Mouse (Mus musculus) fat pad, adult 2 months (tissue): ENCODE data around the gene Fosl2.
"Not testable (repeated sequence)": the region's sequence is repeated elsewhere in the genome, so short reads cannot be mapped to it uniquely, and the experiment has no call there.

Source experiments
- DNase-seq: peaks from one replicate; pipeline ENCODE4 v3.0.0-alpha.2; 2011; ENCODE audit warnings: low read depth, low spot score; ENCODE audit errors: extremely low read depth

The Fosl2 gene

DNA sequence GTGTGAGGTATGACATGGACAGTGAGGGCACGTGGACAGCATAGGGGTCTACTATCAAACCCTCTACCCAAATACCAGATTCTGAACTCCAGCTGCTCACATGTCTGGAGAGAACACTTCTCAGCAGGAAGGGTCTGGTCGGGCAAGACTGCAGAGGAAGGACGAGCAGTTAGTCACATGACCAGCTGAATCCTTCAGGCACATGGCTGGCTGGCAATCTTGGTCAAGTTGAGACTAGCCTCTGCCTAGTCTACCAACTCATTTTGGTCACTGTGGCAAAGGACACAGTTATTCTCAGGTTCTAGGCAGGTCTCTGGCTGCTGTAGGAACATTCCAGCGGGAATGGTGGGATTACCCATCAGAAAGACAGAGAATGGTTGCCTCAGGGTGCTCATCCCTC is 42.1 kb downstream of the Fosl2 start:
- peak; percentile 68 for DNase-seq

DNA sequence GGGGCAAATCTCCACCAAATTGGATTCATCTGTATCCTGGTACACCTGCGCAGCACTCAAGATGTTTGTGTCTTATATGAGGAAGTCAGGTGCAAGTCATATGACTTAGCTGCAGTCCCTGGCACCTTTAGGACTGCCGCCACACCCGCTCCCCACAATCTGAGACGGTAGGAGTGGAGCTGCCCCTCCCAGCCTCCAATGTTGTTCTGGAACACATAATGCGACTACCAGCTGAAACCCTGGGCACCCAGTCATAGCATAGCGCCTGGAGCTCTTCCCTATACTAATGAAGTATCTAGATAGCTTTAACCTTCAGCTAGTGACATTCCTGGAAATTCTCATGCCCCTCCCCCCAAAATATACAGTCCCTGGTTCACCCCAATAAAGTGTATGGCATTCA is 43.1 kb downstream of the Fosl2 start:
- DNase-seq, result not testable (repeated sequence)

DNA sequence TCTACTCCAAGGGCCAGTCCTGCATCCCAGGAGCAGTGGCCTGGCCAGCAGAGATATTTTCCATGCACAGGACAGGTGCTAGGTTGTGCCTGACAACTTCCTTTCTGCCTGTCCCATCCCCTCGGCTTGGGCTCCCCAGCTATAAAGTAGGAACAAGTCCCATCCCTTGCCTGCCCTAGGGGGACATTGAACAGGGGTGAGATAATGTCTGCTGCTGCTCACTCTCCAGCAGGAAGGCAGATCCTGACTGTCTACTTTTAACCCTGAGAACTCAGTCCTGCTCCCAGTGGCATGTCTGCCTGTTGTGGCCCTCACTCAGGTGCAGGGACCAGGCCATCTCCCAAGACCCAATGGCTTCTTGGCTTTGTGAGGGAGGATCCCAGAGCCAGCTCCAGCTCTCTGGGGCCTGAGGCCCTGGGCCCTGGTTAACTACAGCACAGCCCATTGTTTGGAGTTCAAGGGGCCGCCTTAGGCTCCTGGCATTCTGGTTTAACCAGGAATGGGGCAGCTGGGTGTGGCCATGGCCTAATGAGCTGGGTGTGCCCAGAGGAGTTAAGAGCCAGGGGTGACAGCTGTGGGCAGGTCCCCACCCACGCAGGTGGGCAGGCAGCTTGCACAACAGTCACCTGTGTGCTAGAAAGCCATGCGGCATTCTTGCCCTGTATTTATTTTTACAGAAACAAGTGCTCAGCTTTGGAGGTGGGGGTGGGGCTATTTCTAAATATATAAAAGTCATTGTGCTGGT is 47.5 kb downstream of the Fosl2 start:
- DNase-seq, result peak; percentile 98

DNA sequence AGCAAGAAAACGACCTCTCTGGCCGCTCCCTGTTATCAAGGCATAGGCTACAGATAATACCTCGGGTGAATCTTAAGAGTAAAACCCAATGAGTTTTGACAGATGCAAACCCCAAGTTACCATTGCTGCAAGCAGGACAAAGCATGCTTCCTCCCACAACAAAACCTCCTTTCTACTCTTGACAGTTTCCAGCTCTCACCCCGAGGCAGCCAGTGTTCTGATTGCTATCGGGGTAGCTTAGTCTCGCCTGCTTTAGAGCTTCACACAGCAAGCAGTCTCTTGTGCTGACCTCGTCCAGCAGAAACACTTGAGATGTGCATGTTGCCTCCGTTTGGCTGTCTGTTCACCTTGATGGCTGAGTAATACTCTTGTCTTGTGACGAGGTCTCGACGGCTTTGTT is 52.1 kb downstream of the Fosl2 start:
- DNase-seq, result peak; percentile 98

DNA sequence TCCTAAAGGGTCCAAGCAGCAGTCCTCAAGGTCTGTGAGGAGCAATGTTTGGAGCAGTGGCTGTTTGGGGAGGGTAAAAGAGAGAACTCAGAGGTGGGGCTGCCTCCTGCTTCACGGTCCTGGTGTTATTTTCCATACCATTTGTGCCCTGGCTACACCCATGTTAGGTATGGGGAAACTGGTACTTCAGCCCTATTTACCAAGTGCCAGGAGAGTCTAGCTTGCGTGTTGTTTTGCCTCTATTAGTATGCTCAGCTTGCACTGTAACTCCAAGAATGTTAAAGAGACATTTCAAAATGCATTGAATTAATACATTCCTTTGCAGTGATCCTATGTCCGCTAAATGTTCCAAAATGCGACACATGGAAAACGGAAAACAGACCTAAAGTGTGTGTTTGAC is 55.7 kb downstream of the Fosl2 start:
- no peak for DNase-seq

DNA sequence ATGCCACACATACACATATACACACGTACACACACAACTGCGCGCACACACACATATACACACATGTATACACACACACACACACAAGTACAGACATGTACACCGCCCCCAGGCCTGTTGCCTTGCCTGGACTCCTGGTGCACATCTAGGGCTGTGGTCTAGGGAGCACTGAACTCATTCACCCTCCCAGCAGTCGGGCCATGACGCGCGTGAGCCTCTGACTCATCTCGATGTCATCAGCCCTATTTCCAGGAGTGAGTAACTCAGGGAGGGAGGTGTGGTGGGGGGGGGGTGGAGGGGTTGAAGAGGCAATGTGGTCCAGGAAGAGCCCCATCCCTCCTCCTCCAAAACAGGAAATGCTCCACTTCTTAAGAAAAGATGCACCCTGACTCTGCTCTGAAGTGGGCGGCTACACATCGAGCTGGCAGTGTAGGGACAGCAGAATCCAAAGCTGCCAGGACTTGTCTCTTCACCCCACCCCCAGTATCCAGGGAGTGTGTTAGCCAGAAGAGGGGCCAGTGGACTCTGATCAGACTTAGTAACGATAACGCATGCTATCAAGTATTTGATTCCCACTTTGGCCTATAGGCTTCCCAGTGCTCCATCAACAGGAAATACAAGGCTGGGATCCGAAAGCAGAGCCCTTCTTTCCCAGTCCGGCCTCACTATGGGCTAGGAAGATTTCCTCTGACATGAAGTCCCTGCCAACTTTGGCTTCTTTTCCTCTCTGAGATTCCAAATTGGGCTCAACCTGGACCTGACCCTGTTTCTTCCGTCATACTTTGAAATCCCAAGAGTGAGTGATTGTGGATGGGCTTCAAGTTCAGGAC is 56.6 kb downstream of the Fosl2 start:
- DNase-seq, result no peak

DNA sequence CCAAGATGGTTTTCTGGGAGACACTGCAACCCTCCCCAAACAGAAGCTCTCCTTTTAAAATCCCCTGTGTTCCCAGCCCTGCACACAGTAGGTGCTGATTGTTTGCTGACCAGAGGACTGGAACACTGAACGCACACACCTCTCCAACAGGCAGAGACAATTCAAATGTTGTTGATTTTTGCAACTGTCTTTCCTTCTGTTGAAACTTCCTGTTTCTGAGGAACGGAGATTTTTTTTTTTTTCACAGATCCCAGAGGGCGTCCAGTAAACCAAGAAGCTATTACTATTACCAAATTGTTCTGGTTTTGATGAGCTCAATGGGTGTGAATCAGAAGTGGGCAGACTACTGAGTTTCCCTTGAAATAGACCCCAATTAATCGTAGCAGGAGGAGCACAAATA is 58.6 kb downstream of the Fosl2 start:
- DNase-seq, result no peak

DNA sequence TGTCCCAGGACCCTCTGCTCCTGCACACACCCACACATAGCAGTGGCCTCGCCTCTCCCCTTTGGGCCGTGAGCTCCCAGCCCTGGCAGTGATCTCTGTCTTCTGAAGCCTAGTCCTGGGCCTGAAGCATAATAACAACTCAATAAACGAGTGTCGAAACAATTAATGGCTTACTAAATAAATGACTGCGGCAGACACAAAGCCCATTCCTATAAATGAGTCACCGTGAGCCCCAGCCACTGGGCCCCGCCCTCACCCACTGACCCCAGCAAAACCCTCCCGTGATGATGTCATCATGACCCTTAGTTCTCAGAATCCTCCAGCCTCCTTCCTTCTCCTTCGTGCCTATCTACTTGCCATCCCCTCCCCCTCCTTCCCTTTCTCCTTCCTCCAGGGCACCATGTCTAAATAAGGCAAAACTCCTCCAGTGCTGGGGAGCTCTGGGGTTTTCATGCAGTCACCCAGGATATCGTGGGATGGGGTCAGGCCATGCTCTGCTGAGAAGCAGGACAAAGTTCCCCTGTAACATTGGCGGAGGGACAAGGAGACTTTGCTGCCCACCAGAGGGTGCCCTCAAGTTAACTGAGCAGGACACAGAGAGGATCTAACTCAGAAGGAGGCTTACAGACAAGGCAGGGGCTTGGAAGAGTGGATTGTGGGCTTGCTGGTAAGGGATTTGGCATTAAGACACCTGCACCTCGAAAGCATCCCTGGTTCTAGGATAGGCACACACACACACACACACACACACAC is 60.4 kb downstream of the Fosl2 start:
- no peak for DNase-seq

DNA sequence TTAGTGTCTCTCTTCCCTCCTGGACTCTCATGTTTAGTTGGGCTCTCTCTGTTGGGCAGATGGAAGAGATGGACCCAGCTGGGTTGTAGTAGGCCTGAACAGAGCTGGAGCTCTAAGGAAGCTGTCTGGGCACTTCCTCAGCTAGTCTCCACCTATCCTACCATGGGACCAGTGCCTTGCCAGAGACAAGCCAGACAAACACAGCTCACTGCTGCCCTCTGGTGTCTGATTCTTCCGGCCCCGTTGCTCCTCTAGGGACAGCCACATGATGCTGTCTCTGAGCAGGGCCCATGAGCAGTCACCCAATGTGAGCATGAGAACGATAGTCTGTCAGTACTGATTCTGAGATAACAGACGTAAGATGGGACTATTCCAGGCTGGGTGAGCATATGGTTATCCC is 62.1 kb downstream of the Fosl2 start:
- DNase-seq, result no peak

DNA sequence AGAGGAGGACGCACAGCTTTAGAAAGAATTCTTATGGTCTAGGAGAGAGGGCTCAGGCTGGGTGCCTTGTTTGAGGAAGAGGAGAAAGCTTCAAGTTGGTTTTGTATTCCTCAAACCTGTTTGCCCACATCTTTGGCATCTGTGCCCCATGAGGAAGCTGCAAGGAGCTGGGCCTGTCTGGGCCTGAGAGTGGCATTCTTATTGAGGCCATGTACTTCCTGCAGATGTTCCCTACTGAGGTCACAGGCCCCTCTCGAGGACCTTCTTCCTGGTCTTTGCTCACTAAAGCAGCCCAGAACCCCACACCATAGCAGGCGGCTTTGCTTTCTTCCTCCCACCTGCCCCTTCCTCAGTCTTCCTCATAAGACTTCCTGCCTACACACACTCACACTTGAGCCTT is 63.5 kb downstream of the Fosl2 start:
- peak; percentile 80 for DNase-seq

DNA sequence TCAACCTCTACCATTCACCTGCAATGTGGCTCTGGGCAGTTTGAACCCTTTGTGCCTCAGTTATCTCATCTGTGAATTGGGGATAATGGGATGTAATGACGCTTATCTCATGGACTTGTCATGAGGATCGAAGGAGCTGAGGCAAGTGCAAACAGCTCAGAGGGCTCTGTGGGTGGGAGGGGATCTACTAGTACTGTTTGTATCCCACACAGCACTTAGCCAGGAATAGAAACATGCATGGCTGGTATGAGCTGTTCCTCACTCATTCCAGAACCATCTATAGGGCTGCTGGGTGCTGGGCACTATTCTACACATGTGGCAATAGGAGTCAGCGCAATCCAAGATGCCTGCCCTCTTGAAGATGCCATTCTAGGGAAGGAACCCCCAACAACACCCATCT is 64.0 kb downstream of the Fosl2 start:
- DNase-seq, result peak; percentile 87

DNA sequence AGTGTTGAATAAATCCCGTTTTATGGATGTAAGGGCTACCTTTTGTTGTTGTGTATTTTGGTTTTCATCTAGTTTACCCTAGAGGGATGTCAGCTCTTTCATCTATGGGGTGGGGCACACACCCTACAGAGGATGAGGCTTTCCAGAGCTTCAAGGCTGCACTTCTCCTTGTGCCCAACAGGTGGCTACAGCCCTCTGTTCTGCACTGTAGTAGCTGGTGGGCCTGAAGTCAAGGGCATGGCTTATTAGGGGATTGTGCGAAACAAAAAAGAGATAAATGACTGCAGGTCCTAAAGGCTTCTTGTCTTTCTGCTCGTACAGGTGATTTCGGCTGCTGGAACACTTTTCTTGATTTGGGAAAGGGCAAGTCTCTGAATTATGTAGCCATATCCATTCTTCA is 69.1 kb downstream of the Fosl2 start:
- DNase-seq, result no peak

DNA sequence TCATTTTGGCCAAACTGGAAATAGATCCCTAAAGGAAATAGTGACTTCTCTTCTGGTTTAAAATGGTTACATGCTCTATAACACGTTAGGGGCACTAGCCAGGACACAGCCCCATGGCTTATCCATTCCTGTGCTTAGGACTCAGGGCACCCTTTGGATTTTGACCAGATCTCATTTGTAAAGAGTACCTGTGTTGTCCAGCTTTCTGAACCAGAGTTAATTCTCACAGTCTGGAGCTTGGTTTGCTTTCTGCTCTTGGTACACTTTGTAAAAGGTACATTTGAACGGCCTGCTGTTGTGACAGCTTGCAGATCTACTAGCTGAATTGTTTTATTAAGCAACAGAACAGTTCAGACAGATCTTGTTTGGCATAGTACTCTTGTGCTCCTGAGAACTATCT is 71.1 kb downstream of the Fosl2 start:
- no peak for DNase-seq
